Mouse (Mus musculus) heart, adult 8-10 months (tissue): ENCODE data around the gene Rln3. TPM values are rescaled to one million over a fixed set of nuclear protein-coding genes. Genes with fewer than 3 reads are reported as not detected.

Experiments used
- DNase-seq: peaks from one replicate; pipeline ENCODE4 v3.0.0; 2022; ENCODE audit warnings: low spot score
- total RNA-seq, 4 experiments: library from RNA; stranded (reverse); gene quantifications; 2 replicates each; pipeline ENCODE4 v1.2.4; 2022

Rln3 gene
- not detected for total RNA-seq

GRCm38 (mm10) chr8:84044900-84045299, at the start of gene Rln3:
Gene Rln3 (minus strand): TSS chr8:84045000.
- no peak for DNase-seq

GRCm38 (mm10) chr8:84090585-84090984, 45.8 kb upstream of the Rln3 start:
- DNase-seq: no peak

- DNase-seq: no peak
Measured at GRCm38 (mm10) chr8:84089277-84089676, 44.5 kb upstream of the Rln3 start.

GRCm38 (mm10) chr8:84087821-84088220, 43.0 kb upstream of the Rln3 start:
- no peak for DNase-seq

GRCm38 (mm10) chr8:84087156-84087555, 42.4 kb upstream of the Rln3 start:
- no peak for DNase-seq

- DNase-seq: no peak
Measured at GRCm38 (mm10) chr8:84084341-84085115, 39.7 kb upstream of the Rln3 start.

- DNase-seq: no peak
Measured at GRCm38 (mm10) chr8:84083829-84084241, 39.0 kb upstream of the Rln3 start.

GRCm38 (mm10) chr8:84079206-84079605, 34.4 kb upstream of the Rln3 start:
- DNase-seq: no peak

- no peak for DNase-seq
Measured at GRCm38 (mm10) chr8:84076849-84077248, 32.0 kb upstream of the Rln3 start.

- DNase-seq: no peak
Measured at GRCm38 (mm10) chr8:84076412-84076811, 31.6 kb upstream of the Rln3 start.

- no peak for DNase-seq
Measured at GRCm38 (mm10) chr8:84073230-84073976, 28.6 kb upstream of the Rln3 start.

GRCm38 (mm10) chr8:84072321-84072720, 27.5 kb upstream of the Rln3 start:
- DNase-seq: no peak

GRCm38 (mm10) chr8:84071921-84072320, 27.1 kb upstream of the Rln3 start:
- no peak for DNase-seq

- peak; percentile 61 for DNase-seq
Measured at GRCm38 (mm10) chr8:84070667-84071066, 25.9 kb upstream of the Rln3 start.

GRCm38 (mm10) chr8:84070241-84070640, 25.4 kb upstream of the Rln3 start:
- DNase-seq: no peak

- no peak for DNase-seq
Measured at GRCm38 (mm10) chr8:84069750-84070149, 24.9 kb upstream of the Rln3 start.

GRCm38 (mm10) chr8:84069169-84069568, 24.4 kb upstream of the Rln3 start:
- no peak for DNase-seq

- DNase-seq: no peak
Measured at GRCm38 (mm10) chr8:84068316-84069035, 23.7 kb upstream of the Rln3 start.

GRCm38 (mm10) chr8:84067911-84068310, 23.1 kb upstream of the Rln3 start:
- no peak for DNase-seq

- peak; percentile 94 for DNase-seq
Measured at GRCm38 (mm10) chr8:84067047-84067573, 22.3 kb upstream of the Rln3 start.

- DNase-seq: peak; percentile 100
Measured at GRCm38 (mm10) chr8:84066291-84066930, 21.6 kb upstream of the Rln3 start, which contains the start of gene Rfx1. Gene Rfx1 (plus strand): TSS chr8:84066834.
